Mouse (Mus musculus) megakaryocyte, adult 5-6 weeks (primary cell): ENCODE results near the gene Olfr1258. TPM values are rescaled to one million over a fixed set of nuclear protein-coding genes. Genes with fewer than 3 reads are reported as not detected.
"Not testable (repeated sequence)": the region's sequence is repeated elsewhere in the genome, so short reads cannot be mapped to it uniquely, and the experiment has no call there.

Source experiments
- ATAC-seq: 2 replicates; pipeline ENCODE4 v1.8.0; 2016; ENCODE audit warnings: mild to moderate bottlenecking, inconsistent platforms; ENCODE audit not compliant: poor library complexity, severe bottlenecking
- total RNA-seq, 2 experiments: library from RNA; stranded (forward) in 1 of 2; stranded (reverse) in 1 of 2; fragments of 153-499, 151-499 nt in 1 of 2; fragments of 221-1000, 200-1000 nt in 1 of 2; gene quantifications; 2 replicates each; pipeline versions ENCODE4 v1.2.3 to v1.2.4; 2015 to 2017

Olfr1258 gene
- total RNA-seq (2015), result not detected in 2 replicates
- total RNA-seq (2017), result not detected in 2 replicates

GRCm38 (mm10) chr2:89927009-89927408, at the start of gene Olfr1258:
Gene Olfr1258, plus strand, starts transcription at chr2:89927309.
- no peak for ATAC-seq

GRCm38 (mm10) chr2:89878137-89878536, 49.0 kb upstream of the Olfr1258 start, which contains the start of gene Olfr1257:
Gene Olfr1257, plus strand, starts transcription at chr2:89878437.
- ATAC-seq, result no peak

- not testable (repeated sequence) for ATAC-seq
These were observed 14.5 kb upstream of the Olfr1258 start for GRCm38 (mm10) chr2:89912616-89913015.

- ATAC-seq, result no peak
These were observed 21.5 kb downstream of the Olfr1258 start, which contains the start of gene Olfr1259 for GRCm38 (mm10) chr2:89948564-89948963. Gene Olfr1259, minus strand, starts transcription at chr2:89948664.

GRCm38 (mm10) chr2:89974184-89974583, 47.1 kb downstream of the Olfr1258 start, which contains the start of gene Olfr1260:
Gene Olfr1260, plus strand, starts transcription at chr2:89974340.
- no peak for ATAC-seq

GRCm38 (mm10) chr2:89977709-89978108, 50.6 kb downstream of the Olfr1258 start:
- no peak for ATAC-seq

Other genes starting within 250 kb of the Olfr1258 start
- not detected in 2 replicates for gene Olfr1252, start 202.3 kb upstream of the Olfr1258 start, total RNA-seq (2015)
- not detected in 2 replicates for gene Olfr1252, start 202.3 kb upstream of the Olfr1258 start, total RNA-seq (2017)
- not detected in 2 replicates for gene Olfr1253, start 170.2 kb upstream of the Olfr1258 start, total RNA-seq (2015)
- gene Olfr1253, start 170.2 kb upstream of the Olfr1258 start, total RNA-seq (2017), result not detected in 2 replicates
- not detected in 2 replicates for gene Olfr1254, start 133.7 kb upstream of the Olfr1258 start, total RNA-seq (2015)
- not detected in 2 replicates for gene Olfr1254, start 133.7 kb upstream of the Olfr1258 start, total RNA-seq (2017)
- not detected in 2 replicates for gene Olfr1255, start 115.3 kb upstream of the Olfr1258 start, total RNA-seq (2015)
- gene Olfr1255, start 115.3 kb upstream of the Olfr1258 start, total RNA-seq (2017), result not detected in 2 replicates
- not detected in 2 replicates for gene Olfr1256, start 85.8 kb upstream of the Olfr1258 start, total RNA-seq (2015)
- gene Olfr1256, start 85.8 kb upstream of the Olfr1258 start, total RNA-seq (2017), result not detected in 2 replicates
- gene Olfr48, start 79.1 kb upstream of the Olfr1258 start, total RNA-seq (2015), result not detected in 2 replicates
- not detected in 2 replicates for gene Olfr48, start 79.1 kb upstream of the Olfr1258 start, total RNA-seq (2017)
- gene Olfr1257, start 48.9 kb upstream of the Olfr1258 start, total RNA-seq (2015), result not detected in 2 replicates
- gene Olfr1257, start 48.9 kb upstream of the Olfr1258 start, total RNA-seq (2017), result not detected in 2 replicates
- gene Olfr1259, start 21.4 kb downstream of the Olfr1258 start, total RNA-seq (2015), result not detected in 2 replicates
- 0.04 TPM in 1 of 2 replicates, not detected in the other for gene Olfr1259, start 21.4 kb downstream of the Olfr1258 start, total RNA-seq (2017)
- not detected in 2 replicates for gene Olfr1260, start 47.0 kb downstream of the Olfr1258 start, total RNA-seq (2015)
- not detected in 2 replicates for gene Olfr1260, start 47.0 kb downstream of the Olfr1258 start, total RNA-seq (2017)
- not detected in 2 replicates for gene Olfr1261, start 63.9 kb downstream of the Olfr1258 start, total RNA-seq (2015)
- not detected in 2 replicates for gene Olfr1261, start 63.9 kb downstream of the Olfr1258 start, total RNA-seq (2017)
- gene Olfr1262, start 72.8 kb downstream of the Olfr1258 start, total RNA-seq (2015), result not detected in 2 replicates
- gene Olfr1262, start 72.8 kb downstream of the Olfr1258 start, total RNA-seq (2017), result not detected in 2 replicates
- gene Olfr1263, start 84.8 kb downstream of the Olfr1258 start, total RNA-seq (2015), result not detected in 2 replicates
- not detected in 2 replicates for gene Olfr1263, start 84.8 kb downstream of the Olfr1258 start, total RNA-seq (2017)
- not detected in 2 replicates for gene Olfr1264, start 98.3 kb downstream of the Olfr1258 start, total RNA-seq (2015)
- gene Olfr1264, start 98.3 kb downstream of the Olfr1258 start, total RNA-seq (2017), result not detected in 2 replicates
- not detected in 2 replicates for gene Olfr1265, start 108.0 kb downstream of the Olfr1258 start, total RNA-seq (2015)
- gene Olfr1265, start 108.0 kb downstream of the Olfr1258 start, total RNA-seq (2017), result not detected in 2 replicates
- gene Olfr140, start 136.3 kb downstream of the Olfr1258 start, total RNA-seq (2015), result not detected in 2 replicates
- not detected in 2 replicates for gene Olfr140, start 136.3 kb downstream of the Olfr1258 start, total RNA-seq (2017)
- not detected in 2 replicates for gene Olfr1269, start 194.1 kb downstream of the Olfr1258 start, total RNA-seq (2015)
- gene Olfr1269, start 194.1 kb downstream of the Olfr1258 start, total RNA-seq (2017), result not detected in 2 replicates
- gene Olfr32, start 215.0 kb downstream of the Olfr1258 start, total RNA-seq (2015), result not detected in 2 replicates
- not detected in 2 replicates for gene Olfr32, start 215.0 kb downstream of the Olfr1258 start, total RNA-seq (2017)
- not detected in 2 replicates for gene Olfr1270, start 225.8 kb downstream of the Olfr1258 start, total RNA-seq (2015)
- not detected in 2 replicates for gene Olfr1270, start 225.8 kb downstream of the Olfr1258 start, total RNA-seq (2017)